Mouse (Mus musculus) gastrocnemius, adult 2 months (tissue): ENCODE measurements around the gene Toporsl. TPM values are rescaled to one million over a fixed set of nuclear protein-coding genes. Genes with fewer than 3 reads are reported as not detected.

Experiments used
- DNase-seq: peaks from one replicate; pipeline ENCODE4 v3.0.0; 2022
- H3K27ac ChIP-seq: fragments of 200-600 bp; 2 replicates; pipeline ENCODE4 v1.8.1; 2022; ENCODE audit warnings: mild to moderate bottlenecking
- H3K4me3 ChIP-seq: fragments of 200-600 bp; 2 replicates; pipeline ENCODE4 v1.8.1; 2022; ENCODE audit warnings: mild to moderate bottlenecking, moderate library complexity
- CTCF ChIP-seq: fragments of 200-600 bp; IDR thresholded peaks from 2 replicates; pipeline ENCODE4 v1.8.1; 2022; ENCODE audit warnings: antibody characterized with exemption, mild to moderate bottlenecking, moderate library complexity
- intact Hi-C: fragments of 180-260 bp; cut with DNase I; formaldehyde crosslinking; loops from one replicate; pipeline ENCODE4 v1.15.1; 2025
- long read RNA-seq, 2 experiments: library from polyadenylated mRNA; stranded (forward); transcript quantifications; one replicate each; pipeline ENCODE4 v2.0.0; 2021
- total RNA-seq, 2 experiments: library from RNA; stranded (reverse); gene quantifications; 2 replicates each; pipeline ENCODE4 v1.2.3; 2021

Toporsl gene
- not detected for total RNA-seq
- long read RNA-seq, experiment 1, result 0 reads
- long read RNA-seq, experiment 2, result 0 reads

GRCm38 (mm10) chr4:52595927-52596326 is at the start of gene Toporsl:
TSS of gene Toporsl (plus strand) at chr4:52596274.
- H3K4me3 ChIP-seq, result no peak within 1 kb of the TSS
- DNase-seq, result no peak
- H3K27ac ChIP-seq, result no peak within 1 kb of the TSS
- intact Hi-C loops, result no loop called here
- TF ChIP-seq CTCF, result no peak

- DNase-seq, result no peak
- intact Hi-C loops, result no loop called here
- Histone ChIP-seq H3K27ac (no peak overlapping the region), H3K4me3 (no peak overlapping the region)
- TF ChIP-seq CTCF, result no peak
Measured at GRCm38 (mm10) chr4:52557672-52558071, 38.4 kb upstream of the Toporsl start.

GRCm38 (mm10) chr4:52558080-52558479 is 38.0 kb upstream of the Toporsl start:
- no peak for DNase-seq
- no peak for TF ChIP-seq CTCF
- intact Hi-C loops, result no loop called here
- H3K4me3 ChIP-seq, result no peak overlapping the region
- H3K27ac ChIP-seq, result no peak overlapping the region

- intact Hi-C loops, result no loop called here
- Histone ChIP-seq H3K27ac (no peak overlapping the region), H3K4me3 (no peak overlapping the region)
- DNase-seq, result no peak
- TF ChIP-seq CTCF, result no peak
Measured at GRCm38 (mm10) chr4:52563859-52564258, 32.2 kb upstream of the Toporsl start.

- intact Hi-C loops, result no loop called here
- Histone ChIP-seq H3K27ac (no peak overlapping the region), H3K4me3 (no peak overlapping the region)
- no peak for TF ChIP-seq CTCF
- DNase-seq, result no peak
Measured at GRCm38 (mm10) chr4:52586194-52586734, 9.8 kb upstream of the Toporsl start.

- no peak for TF ChIP-seq CTCF
- Histone ChIP-seq H3K27ac (no peak overlapping the region), H3K4me3 (no peak overlapping the region; the same call in 1 of the 2 replicates)
- intact Hi-C loops, result no loop called here
- no peak for DNase-seq
Measured at GRCm38 (mm10) chr4:52593821-52594356, 2.2 kb upstream of the Toporsl start.

GRCm38 (mm10) chr4:52594632-52595031 is 1.4 kb upstream of the Toporsl start:
- TF ChIP-seq CTCF, result no peak
- DNase-seq, result no peak
- H3K4me3 ChIP-seq, result no peak overlapping the region
- H3K27ac ChIP-seq, result no peak overlapping the region
- intact Hi-C loops, result no loop called here

- DNase-seq, result no peak
- TF ChIP-seq CTCF, result no peak
- Histone ChIP-seq H3K4me3 (no peak overlapping the region), H3K27ac (no peak overlapping the region)
- intact Hi-C loops, result no loop called here
Measured at GRCm38 (mm10) chr4:52598180-52598881, 2.3 kb downstream of the Toporsl start.

GRCm38 (mm10) chr4:52606923-52607322 is 10.8 kb downstream of the Toporsl start:
- Histone ChIP-seq H3K4me3 (no peak overlapping the region), H3K27ac (no peak overlapping the region)
- intact Hi-C loops, result no loop called here
- DNase-seq, result no peak
- TF ChIP-seq CTCF, result no peak

GRCm38 (mm10) chr4:52634986-52635385 is 38.9 kb downstream of the Toporsl start:
- DNase-seq, result no peak
- intact Hi-C loops, result no loop called here
- no peak for TF ChIP-seq CTCF
- H3K4me3 ChIP-seq, result no peak overlapping the region
- no peak overlapping the region for H3K27ac ChIP-seq

- TF ChIP-seq CTCF, result no peak
- no peak overlapping the region for H3K27ac ChIP-seq
- DNase-seq, result no peak
- intact Hi-C loops, result no loop called here
- no peak overlapping the region for H3K4me3 ChIP-seq
Measured at GRCm38 (mm10) chr4:52647791-52648190, 51.7 kb downstream of the Toporsl start.

- Histone ChIP-seq H3K27ac (no peak overlapping the region), H3K4me3 (no peak overlapping the region)
- intact Hi-C loops, result no loop called here
- DNase-seq, result no peak
- no peak for TF ChIP-seq CTCF
Measured at GRCm38 (mm10) chr4:52659701-52660100, 63.6 kb downstream of the Toporsl start.

GRCm38 (mm10) chr4:52660701-52661117 is 64.6 kb downstream of the Toporsl start:
- intact Hi-C loops, result no loop called here
- Histone ChIP-seq H3K4me3 (no peak overlapping the region), H3K27ac (no peak overlapping the region)
- DNase-seq, result no peak
- TF ChIP-seq CTCF, result no peak

GRCm38 (mm10) chr4:52661311-52661710 is 65.2 kb downstream of the Toporsl start:
- no peak for DNase-seq
- TF ChIP-seq CTCF, result no peak

More at GRCm38 (mm10) chr4:52661311-52661710, 65.2 kb downstream of the Toporsl start:
- H3K4me3 ChIP-seq, result no peak overlapping the region
- intact Hi-C loops, result no loop called here
- no peak overlapping the region for H3K27ac ChIP-seq

Other genes starting within 250 kb of the Toporsl start
- 1 to 10 TPM in 1 of 2 experiments, under 1 TPM in 1; 0.56 to 1.9 TPM for gene Smc2, start 157.0 kb upstream of the Toporsl start, total RNA-seq
- gene Vma21-ps, start 99.0 kb upstream of the Toporsl start, total RNA-seq, result not detected
- gene Olfr275, start 218.3 kb downstream of the Toporsl start, total RNA-seq, result not detected